Mouse (Mus musculus): ENCODE results near the gene Man2a2. TPM values are rescaled to one million over a fixed set of nuclear protein-coding genes. Genes with fewer than 3 reads are reported as not detected.

Gene Man2a2
- polyA plus RNA-seq (2012; rRNA removed), result 40.4 and 49.9 TPM in 2 replicates

GRCm38 (mm10) chr7:80371041-80371751 is at the start of gene Man2a2:
TSS of gene Man2a2 (minus strand) at chr7:80371375.
- peak; percentile 74 for DNase-seq
- no peak for TF ChIP-seq POLR2A (IDR thresholded peaks at IDR 0.05; ENCODE audit: low read depth, low read length)
- peak; percentile 46 for TF ChIP-seq CTCF (conservative IDR thresholded peaks at IDR 0.05; ENCODE audit: insufficient read depth, insufficient read length, low read depth, low read length)
- under 1% methylated on average over 86 of the region's 86 CpGs for WGBS
- peak within 1 kb of the TSS; percentile 79 for H3K4me3 ChIP-seq (ENCODE audit: insufficient read depth, low read depth, low read length)
- peaks cover 2% of the 10 kb centered on the region; the same call in 1 of the 2 replicates for H3K4me1 ChIP-seq (ENCODE audit: control insufficient read depth, insufficient read depth, low read length)
- no peaks in the 10 kb centered on the region for H3K36me3 ChIP-seq (ENCODE audit: control insufficient read depth, insufficient read depth, low read length)
- H3K27ac ChIP-seq (ENCODE audit: insufficient read depth, low read depth, low read length), result peak within 1 kb of the TSS; percentile 13
- no peaks in the 10 kb centered on the region for H3K27me3 ChIP-seq (replicated peaks; ENCODE audit: control insufficient read depth, insufficient read depth, low read length)

- H3K27me3 ChIP-seq (replicated peaks; ENCODE audit: control insufficient read depth, insufficient read depth, low read length), result no peaks in the 10 kb centered on the region
- H3K27ac ChIP-seq (ENCODE audit: insufficient read depth, low read depth, low read length), result no peak overlapping the region
- no peak for TF ChIP-seq POLR2A (IDR thresholded peaks at IDR 0.05; ENCODE audit: low read depth, low read length)
- TF ChIP-seq CTCF (conservative IDR thresholded peaks at IDR 0.05; ENCODE audit: insufficient read depth, insufficient read length, low read depth, low read length), result no peak
- no peaks in the 10 kb centered on the region for H3K4me1 ChIP-seq (ENCODE audit: control insufficient read depth, insufficient read depth, low read length)
- H3K36me3 ChIP-seq (ENCODE audit: control insufficient read depth, insufficient read depth, low read length), result no peaks in the 10 kb centered on the region
- no peak overlapping the region for H3K4me3 ChIP-seq (ENCODE audit: insufficient read depth, low read depth, low read length)
- 74% methylated on average over 4 of the region's 4 CpGs for WGBS
- peak; percentile 69 for DNase-seq
Measured at GRCm38 (mm10) chr7:80420586-80420985, 49.4 kb upstream of the Man2a2 start.

- 66% methylated on average over 3 of the region's 3 CpGs for WGBS
- no peak for DNase-seq
Measured at GRCm38 (mm10) chr7:80419278-80419677, 48.1 kb upstream of the Man2a2 start.

GRCm38 (mm10) chr7:80418036-80418435 is 46.9 kb upstream of the Man2a2 start:
- 83% methylated on average over 3 of the region's 3 CpGs for WGBS
- DNase-seq, result no peak
- Histone ChIP-seq H3K4me1 (ENCODE audit: control insufficient read depth, insufficient read depth, low read length) (no peaks in the 10 kb centered on the region), H3K36me3 (ENCODE audit: control insufficient read depth, insufficient read depth, low read length) (no peaks in the 10 kb centered on the region), H3K27ac (ENCODE audit: insufficient read depth, low read depth, low read length) (no peak overlapping the region), H3K4me3 (ENCODE audit: insufficient read depth, low read depth, low read length) (no peak overlapping the region), H3K27me3 (replicated peaks; ENCODE audit: control insufficient read depth, insufficient read depth, low read length) (no peaks in the 10 kb centered on the region)
- no peak for TF ChIP-seq POLR2A (IDR thresholded peaks at IDR 0.05; ENCODE audit: low read depth, low read length)
- no peak for TF ChIP-seq CTCF (conservative IDR thresholded peaks at IDR 0.05; ENCODE audit: insufficient read depth, insufficient read length, low read depth, low read length)

More at GRCm38 (mm10) chr7:80419278-80419677, 48.1 kb upstream of the Man2a2 start:
- Histone ChIP-seq H3K36me3 (ENCODE audit: control insufficient read depth, insufficient read depth, low read length) (no peaks in the 10 kb centered on the region), H3K4me1 (ENCODE audit: control insufficient read depth, insufficient read depth, low read length) (no peaks in the 10 kb centered on the region), H3K27me3 (replicated peaks; ENCODE audit: control insufficient read depth, insufficient read depth, low read length) (no peaks in the 10 kb centered on the region), H3K4me3 (ENCODE audit: insufficient read depth, low read depth, low read length) (no peak overlapping the region), H3K27ac (ENCODE audit: insufficient read depth, low read depth, low read length) (no peak overlapping the region)
- TF ChIP-seq CTCF (conservative IDR thresholded peaks at IDR 0.05; ENCODE audit: insufficient read depth, insufficient read length, low read depth, low read length) (no peak), POLR2A (IDR thresholded peaks at IDR 0.05; ENCODE audit: low read depth, low read length) (no peak)

DNA sequence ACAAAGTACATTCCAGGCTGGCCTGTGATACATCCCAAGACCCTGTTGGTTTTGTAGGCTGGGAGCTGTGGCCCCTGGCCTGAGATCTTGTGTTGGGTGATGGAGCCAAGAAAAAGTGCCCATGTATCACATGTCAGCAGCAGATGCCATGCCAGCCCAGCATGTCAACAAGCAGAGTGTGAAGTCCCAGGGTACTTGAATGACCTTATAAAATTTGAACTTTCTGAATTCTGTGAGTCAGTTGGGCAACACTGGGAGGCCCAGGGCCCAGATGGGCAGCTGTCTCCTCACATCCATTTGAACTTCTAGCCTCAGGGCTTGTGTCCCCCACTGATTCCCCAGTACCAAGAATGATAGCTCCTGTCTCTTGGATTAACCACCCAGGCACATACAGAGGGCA is 46.4 kb upstream of the Man2a2 start:
- DNase-seq, result no peak
- Histone ChIP-seq H3K36me3 (ENCODE audit: control insufficient read depth, insufficient read depth, low read length) (no peaks in the 10 kb centered on the region), H3K27ac (ENCODE audit: insufficient read depth, low read depth, low read length) (no peak overlapping the region), H3K27me3 (replicated peaks; ENCODE audit: control insufficient read depth, insufficient read depth, low read length) (no peaks in the 10 kb centered on the region), H3K4me3 (ENCODE audit: insufficient read depth, low read depth, low read length) (no peak overlapping the region), H3K4me1 (ENCODE audit: control insufficient read depth, insufficient read depth, low read length) (no peaks in the 10 kb centered on the region)
- TF ChIP-seq POLR2A (IDR thresholded peaks at IDR 0.05; ENCODE audit: low read depth, low read length), result no peak
- no peak for TF ChIP-seq CTCF (conservative IDR thresholded peaks at IDR 0.05; ENCODE audit: insufficient read depth, insufficient read length, low read depth, low read length)

GRCm38 (mm10) chr7:80416969-80417368 is 45.8 kb upstream of the Man2a2 start:
- Histone ChIP-seq H3K4me3 (ENCODE audit: insufficient read depth, low read depth, low read length) (no peak overlapping the region), H3K4me1 (ENCODE audit: control insufficient read depth, insufficient read depth, low read length) (no peaks in the 10 kb centered on the region), H3K36me3 (ENCODE audit: control insufficient read depth, insufficient read depth, low read length) (no peaks in the 10 kb centered on the region), H3K27ac (ENCODE audit: insufficient read depth, low read depth, low read length) (no peak overlapping the region), H3K27me3 (replicated peaks; ENCODE audit: control insufficient read depth, insufficient read depth, low read length) (no peaks in the 10 kb centered on the region)
- WGBS, result 92% methylated on average over 7 of the region's 7 CpGs
- TF ChIP-seq CTCF (conservative IDR thresholded peaks at IDR 0.05; ENCODE audit: insufficient read depth, insufficient read length, low read depth, low read length) (no peak), POLR2A (IDR thresholded peaks at IDR 0.05; ENCODE audit: low read depth, low read length) (no peak)
- no peak for DNase-seq

DNA sequence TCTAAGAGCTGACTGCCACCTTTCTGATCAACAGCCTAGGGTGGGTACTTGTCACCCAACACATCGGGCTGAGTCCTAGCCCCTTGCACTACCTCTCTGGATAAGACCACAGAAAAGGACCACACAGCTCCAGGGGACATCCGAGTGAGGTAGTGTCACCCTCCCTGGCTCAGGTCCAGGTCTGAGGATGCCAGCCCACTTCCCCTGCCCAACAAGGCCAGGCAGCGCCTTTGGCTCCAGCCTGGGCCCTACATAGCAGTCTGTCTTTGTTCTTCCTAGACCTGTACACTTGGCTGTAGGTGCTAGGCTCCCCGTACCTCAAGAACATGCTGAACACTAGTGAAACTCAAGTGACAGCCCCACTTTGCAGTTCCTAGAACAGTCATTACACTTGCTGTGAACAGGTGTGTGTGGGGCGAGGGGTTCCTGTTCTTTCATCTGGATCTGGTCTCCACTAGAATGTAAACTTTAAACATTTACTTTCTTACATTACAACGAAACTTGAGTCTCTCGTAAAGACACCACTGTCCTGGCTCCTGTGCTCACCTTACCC is 43.2 kb upstream of the Man2a2 start:
- no peaks in the 10 kb centered on the region for H3K4me1 ChIP-seq (ENCODE audit: control insufficient read depth, insufficient read depth, low read length)
- no peak overlapping the region for H3K4me3 ChIP-seq (ENCODE audit: insufficient read depth, low read depth, low read length)
- WGBS, result 83% methylated on average over 7 of the region's 7 CpGs
- TF ChIP-seq POLR2A (IDR thresholded peaks at IDR 0.05; ENCODE audit: low read depth, low read length) (no peak), CTCF (conservative IDR thresholded peaks at IDR 0.05; ENCODE audit: insufficient read depth, insufficient read length, low read depth, low read length) (no peak)
- H3K27ac ChIP-seq (ENCODE audit: insufficient read depth, low read depth, low read length), result no peak overlapping the region
- H3K27me3 ChIP-seq (replicated peaks; ENCODE audit: control insufficient read depth, insufficient read depth, low read length), result no peaks in the 10 kb centered on the region
- DNase-seq, result no peak
- H3K36me3 ChIP-seq (ENCODE audit: control insufficient read depth, insufficient read depth, low read length), result no peaks in the 10 kb centered on the region
